Mouse (Mus musculus): ENCODE measurements at regions not wholly inside any gene's neighbourhood (a gene's known extent, or its start where the extent isn't known, plus 50 kb on each side); places are given as distances from the start of the nearest gene placed in this dataset.
"Not testable (repeated sequence)": the region's sequence is repeated elsewhere in the genome, so short reads cannot be mapped to it uniquely, and the experiment has no call there.

- no peak for DNase-seq (ENCODE audit: extremely low read depth, low read depth, low spot score)
- Histone ChIP-seq H3K36me3 (ENCODE audit: control insufficient read depth, insufficient read depth, low read length) (no peaks in the 10 kb centered on the region), H3K4me1 (ENCODE audit: control insufficient read depth, insufficient read depth, low read length) (no peaks in the 10 kb centered on the region), H3K27ac (replicated peaks; ENCODE audit: insufficient read depth, low read depth, low read length) (no peak overlapping the region), H3K9ac (ENCODE audit: low read depth, low read length) (no peak overlapping the region), H3K4me3 (ENCODE audit: insufficient read depth, low read depth, low read length) (no peak overlapping the region), H3K27me3 (ENCODE audit: control insufficient read depth, insufficient read depth, low read length) (no peaks in the 10 kb centered on the region), H3K79me2 (ENCODE audit: control insufficient read depth, insufficient read depth, low read length) (no peaks in the 10 kb centered on the region)
- no peak for TF ChIP-seq POLR2A (IDR thresholded peaks at IDR 0.05; ENCODE audit: extremely low read depth, insufficient read depth, low read length)
- no peak for TF ChIP-seq CTCF (IDR thresholded peaks at IDR 0.05; ENCODE audit: low read depth, low read length)
- WGBS: 97% methylated on average over 1 of the region's 1 CpGs
These were observed 137.6 kb upstream of the Klhl1 start for GRCm38 (mm10) chr14:96656500-96656899.

- no peak for DNase-seq (ENCODE audit: extremely low read depth, low read depth, low spot score)
- no peak overlapping the region for H3K4me3 ChIP-seq (ENCODE audit: insufficient read depth, low read depth, low read length)
- no peak overlapping the region for H3K9ac ChIP-seq (ENCODE audit: low read depth, low read length)
- no peaks in the 10 kb centered on the region for H3K4me1 ChIP-seq (ENCODE audit: control insufficient read depth, insufficient read depth, low read length)
- no peak overlapping the region for H3K27ac ChIP-seq (replicated peaks; ENCODE audit: insufficient read depth, low read depth, low read length)
- no peaks in the 10 kb centered on the region for H3K36me3 ChIP-seq (ENCODE audit: control insufficient read depth, insufficient read depth, low read length)
- no peaks in the 10 kb centered on the region for H3K27me3 ChIP-seq (ENCODE audit: control insufficient read depth, insufficient read depth, low read length)
- 62% methylated on average over 2 of the region's 2 CpGs for WGBS
- no peaks in the 10 kb centered on the region for H3K79me2 ChIP-seq (ENCODE audit: control insufficient read depth, insufficient read depth, low read length)
- TF ChIP-seq CTCF (IDR thresholded peaks at IDR 0.05; ENCODE audit: low read depth, low read length): no peak
- no peak for TF ChIP-seq POLR2A (IDR thresholded peaks at IDR 0.05; ENCODE audit: extremely low read depth, insufficient read depth, low read length)
These were observed 111.4 kb upstream of the Klhl1 start for GRCm38 (mm10) chr14:96630291-96630690.

- DNase-seq (ENCODE audit: extremely low read depth, low read depth, low spot score): no peak
- TF ChIP-seq POLR2A (IDR thresholded peaks at IDR 0.05; ENCODE audit: extremely low read depth, insufficient read depth, low read length) (no peak), CTCF (IDR thresholded peaks at IDR 0.05; ENCODE audit: low read depth, low read length) (no peak)
- H3K79me2 ChIP-seq (ENCODE audit: control insufficient read depth, insufficient read depth, low read length): no peaks in the 10 kb centered on the region
- H3K4me1 ChIP-seq (ENCODE audit: control insufficient read depth, insufficient read depth, low read length): no peaks in the 10 kb centered on the region
- 68% methylated on average over 4 of the region's 4 CpGs for WGBS
- H3K27me3 ChIP-seq (ENCODE audit: control insufficient read depth, insufficient read depth, low read length): no peaks in the 10 kb centered on the region
- no peaks in the 10 kb centered on the region for H3K36me3 ChIP-seq (ENCODE audit: control insufficient read depth, insufficient read depth, low read length)
- no peak overlapping the region for H3K27ac ChIP-seq (replicated peaks; ENCODE audit: insufficient read depth, low read depth, low read length)
- H3K9ac ChIP-seq (ENCODE audit: low read depth, low read length): no peak overlapping the region
- no peak overlapping the region for H3K4me3 ChIP-seq (ENCODE audit: insufficient read depth, low read depth, low read length)
These were observed 87.8 kb upstream of the Klhl1 start for GRCm38 (mm10) chr14:96606736-96607135.

- H3K27ac ChIP-seq (replicated peaks; ENCODE audit: insufficient read depth, low read depth, low read length); H3K4me3 ChIP-seq (ENCODE audit: insufficient read depth, low read depth, low read length); H3K79me2 ChIP-seq (ENCODE audit: control insufficient read depth, insufficient read depth, low read length); DNase-seq (ENCODE audit: extremely low read depth, low read depth, low spot score); H3K36me3 ChIP-seq (ENCODE audit: control insufficient read depth, insufficient read depth, low read length); H3K27me3 ChIP-seq (ENCODE audit: control insufficient read depth, insufficient read depth, low read length); H3K4me1 ChIP-seq (ENCODE audit: control insufficient read depth, insufficient read depth, low read length); H3K9ac ChIP-seq (ENCODE audit: low read depth, low read length): not testable (repeated sequence)
- WGBS: 71% methylated on average over 1 of the region's 1 CpGs
These were observed 82.2 kb upstream of the Klhl1 start for GRCm38 (mm10) chr14:96601092-96601491.

- no peak for DNase-seq (ENCODE audit: extremely low read depth, low read depth, low spot score)
- Histone ChIP-seq H3K27me3 (ENCODE audit: control insufficient read depth, insufficient read depth, low read length) (no peaks in the 10 kb centered on the region), H3K4me1 (ENCODE audit: control insufficient read depth, insufficient read depth, low read length) (no peaks in the 10 kb centered on the region), H3K9ac (ENCODE audit: low read depth, low read length) (no peak overlapping the region), H3K4me3 (ENCODE audit: insufficient read depth, low read depth, low read length) (no peak overlapping the region), H3K36me3 (ENCODE audit: control insufficient read depth, insufficient read depth, low read length) (no peaks in the 10 kb centered on the region), H3K79me2 (ENCODE audit: control insufficient read depth, insufficient read depth, low read length) (no peaks in the 10 kb centered on the region), H3K27ac (replicated peaks; ENCODE audit: insufficient read depth, low read depth, low read length) (no peak overlapping the region)
- TF ChIP-seq CTCF (IDR thresholded peaks at IDR 0.05; ENCODE audit: low read depth, low read length) (no peak), POLR2A (IDR thresholded peaks at IDR 0.05; ENCODE audit: extremely low read depth, insufficient read depth, low read length) (no peak)
These were observed 73.1 kb upstream of the Klhl1 start for GRCm38 (mm10) chr14:96592051-96592450.

All from liver, adult 2 months (tissue).